Mouse (Mus musculus): ENCODE data around the gene Ptgfrn. TPM values are rescaled to one million over a fixed set of nuclear protein-coding genes. Genes with fewer than 3 reads are reported as not detected.
A peak's percentile ranks its signal among the peaks of the same experiment; 100 is the strongest.

Ptgfrn gene
- polyA plus RNA-seq, 1 experiment from 2014 or later = 3.6 TPM

- Histone ChIP-seq H3K27ac (no peak overlapping the region), H3K9ac (no peak overlapping the region), H3K4me2 (replicated peaks) (no peak overlapping the region), H3K27me3 (ENCODE audit: control insufficient read depth, insufficient read depth, low read length) (no peaks in the 10 kb centered on the region), H3K4me3 (replicated peaks; ENCODE audit: low read length) (no peak overlapping the region), H3K4me1 (replicated peaks; ENCODE audit: control insufficient read depth, insufficient read depth, low read length) (peaks cover 21% of the 10 kb centered on the region), H3K36me3 (replicated peaks; ENCODE audit: control insufficient read depth, insufficient read depth) (no peaks in the 10 kb centered on the region), H3K9me3 (ENCODE audit: control insufficient read depth, low read length) (0 out of 2 replicates have a peak, but pooled peaks cover 3% of the 10 kb centered on the region)
- WGBS = 86% methylated on average over 8 of the region's 8 CpGs
- ATAC-seq (ENCODE audit: low FRiP score) (no peak), DNase-seq (ENCODE audit: low spot score) (no peak)
These were observed 31.8 kb upstream of the Ptgfrn start for GRCm38 (mm10) chr3:101141864-101142263.

- H3K27ac ChIP-seq = no peak overlapping the region
- H3K4me2 ChIP-seq (replicated peaks) = no peak overlapping the region
- 84% methylated on average over 7 of the region's 7 CpGs for WGBS
- H3K9me3 ChIP-seq (ENCODE audit: control insufficient read depth, low read length) = 0 out of 2 replicates have a peak, but pooled peaks cover 3% of the 10 kb centered on the region
- peaks cover 11% of the 10 kb centered on the region for H3K4me1 ChIP-seq (replicated peaks; ENCODE audit: control insufficient read depth, insufficient read depth, low read length)
- no peaks in the 10 kb centered on the region for H3K36me3 ChIP-seq (replicated peaks; ENCODE audit: control insufficient read depth, insufficient read depth)
- ATAC-seq (ENCODE audit: low FRiP score) (no peak), DNase-seq (ENCODE audit: low spot score) (no peak)
- no peak overlapping the region for H3K9ac ChIP-seq
- H3K4me3 ChIP-seq (replicated peaks; ENCODE audit: low read length) = no peak overlapping the region
- no peaks in the 10 kb centered on the region for H3K27me3 ChIP-seq (ENCODE audit: control insufficient read depth, insufficient read depth, low read length)
These were observed 29.9 kb upstream of the Ptgfrn start for GRCm38 (mm10) chr3:101139958-101140357.

- H3K36me3 ChIP-seq (replicated peaks; ENCODE audit: control insufficient read depth, insufficient read depth) = no peaks in the 10 kb centered on the region
- WGBS = 45% methylated on average over 11 of the region's 11 CpGs
- H3K4me1 ChIP-seq (replicated peaks; ENCODE audit: control insufficient read depth, insufficient read depth, low read length) = 0 out of 2 replicates have a peak, but pooled peaks cover 5% of the 10 kb centered on the region
- H3K9ac ChIP-seq = no peak overlapping the region
- no peaks in the 10 kb centered on the region for H3K27me3 ChIP-seq (ENCODE audit: control insufficient read depth, insufficient read depth, low read length)
- H3K4me3 ChIP-seq (replicated peaks; ENCODE audit: low read length) = no peak overlapping the region
- H3K4me2 ChIP-seq (replicated peaks) = no peak overlapping the region
- ATAC-seq (ENCODE audit: low FRiP score) = no peak
- H3K27ac ChIP-seq = no peak overlapping the region
- 0 out of 2 replicates have a peak, but pooled peaks cover 3% of the 10 kb centered on the region for H3K9me3 ChIP-seq (ENCODE audit: control insufficient read depth, low read length)
- no peak for DNase-seq (ENCODE audit: low spot score)
These were observed 26.4 kb upstream of the Ptgfrn start for GRCm38 (mm10) chr3:101136483-101136882.

- H3K27ac ChIP-seq = no peak overlapping the region
- no peak overlapping the region for H3K4me3 ChIP-seq (replicated peaks; ENCODE audit: low read length)
- 95% methylated on average over 9 of the region's 9 CpGs for WGBS
- H3K4me1 ChIP-seq (replicated peaks; ENCODE audit: control insufficient read depth, insufficient read depth, low read length) = 0 out of 2 replicates have a peak, but pooled peaks cover 5% of the 10 kb centered on the region
- H3K9me3 ChIP-seq (ENCODE audit: control insufficient read depth, low read length) = 0 out of 2 replicates have a peak, but pooled peaks cover 3% of the 10 kb centered on the region
- H3K27me3 ChIP-seq (ENCODE audit: control insufficient read depth, insufficient read depth, low read length) = no peaks in the 10 kb centered on the region
- H3K4me2 ChIP-seq (replicated peaks) = no peak overlapping the region
- ATAC-seq (ENCODE audit: low FRiP score) (no peak), DNase-seq (ENCODE audit: low spot score) (no peak)
- no peaks in the 10 kb centered on the region for H3K36me3 ChIP-seq (replicated peaks; ENCODE audit: control insufficient read depth, insufficient read depth)
- H3K9ac ChIP-seq = no peak overlapping the region
These were observed 24.8 kb upstream of the Ptgfrn start for GRCm38 (mm10) chr3:101134861-101135260.

- Histone ChIP-seq H3K9ac (no peak overlapping the region), H3K9me3 (ENCODE audit: control insufficient read depth, low read length) (0 out of 2 replicates have a peak, but pooled peaks cover 3% of the 10 kb centered on the region), H3K4me2 (replicated peaks) (no peak overlapping the region), H3K36me3 (replicated peaks; ENCODE audit: control insufficient read depth, insufficient read depth) (no peaks in the 10 kb centered on the region), H3K27me3 (ENCODE audit: control insufficient read depth, insufficient read depth, low read length) (no peaks in the 10 kb centered on the region), H3K27ac (no peak overlapping the region), H3K4me3 (replicated peaks; ENCODE audit: low read length) (no peak overlapping the region), H3K4me1 (replicated peaks; ENCODE audit: control insufficient read depth, insufficient read depth, low read length) (0 out of 2 replicates have a peak, but pooled peaks cover 5% of the 10 kb centered on the region)
- DNase-seq (ENCODE audit: low spot score) (no peak), ATAC-seq (ENCODE audit: low FRiP score) (no peak)
- WGBS = 94% methylated on average over 6 of the region's 6 CpGs
These were observed 22.9 kb upstream of the Ptgfrn start for GRCm38 (mm10) chr3:101132981-101133380.

GRCm38 (mm10) chr3:101131772-101132171, 21.7 kb upstream of the Ptgfrn start:
- ATAC-seq (ENCODE audit: low FRiP score) (no peak), DNase-seq (ENCODE audit: low spot score) (no peak)
- H3K4me2 ChIP-seq (replicated peaks) = no peak overlapping the region
- no peak overlapping the region for H3K9ac ChIP-seq
- 0 out of 2 replicates have a peak, but pooled peaks cover 5% of the 10 kb centered on the region for H3K4me1 ChIP-seq (replicated peaks; ENCODE audit: control insufficient read depth, insufficient read depth, low read length)
- no peaks in the 10 kb centered on the region for H3K9me3 ChIP-seq (ENCODE audit: control insufficient read depth, low read length)
- H3K4me3 ChIP-seq (replicated peaks; ENCODE audit: low read length) = no peak overlapping the region
- no peaks in the 10 kb centered on the region for H3K36me3 ChIP-seq (replicated peaks; ENCODE audit: control insufficient read depth, insufficient read depth)
- WGBS = 91% methylated on average over 5 of the region's 5 CpGs
- H3K27ac ChIP-seq = no peak overlapping the region
- no peaks in the 10 kb centered on the region for H3K27me3 ChIP-seq (ENCODE audit: control insufficient read depth, insufficient read depth, low read length)

- H3K4me3 ChIP-seq (replicated peaks; ENCODE audit: low read length) = no peak overlapping the region
- DNase-seq (ENCODE audit: low spot score) = no peak
- no peaks in the 10 kb centered on the region for H3K4me1 ChIP-seq (replicated peaks; ENCODE audit: control insufficient read depth, insufficient read depth, low read length)
- H3K4me2 ChIP-seq (replicated peaks) = peak overlapping the region; percentile 27
- no peaks in the 10 kb centered on the region for H3K9me3 ChIP-seq (ENCODE audit: control insufficient read depth, low read length)
- H3K36me3 ChIP-seq (replicated peaks; ENCODE audit: control insufficient read depth, insufficient read depth) = no peaks in the 10 kb centered on the region
- H3K27ac ChIP-seq = no peak overlapping the region
- no peak overlapping the region for H3K9ac ChIP-seq
- H3K27me3 ChIP-seq (ENCODE audit: control insufficient read depth, insufficient read depth, low read length) = no peaks in the 10 kb centered on the region
- ATAC-seq (ENCODE audit: low FRiP score) = no peak
- 3% methylated on average over 11 of the region's 11 CpGs for WGBS
These were observed 20.4 kb upstream of the Ptgfrn start for GRCm38 (mm10) chr3:101130526-101130925.

- ATAC-seq (ENCODE audit: low FRiP score) (no peak), DNase-seq (ENCODE audit: low spot score) (no peak)
- H3K9ac ChIP-seq = no peak overlapping the region
- no peaks in the 10 kb centered on the region for H3K27me3 ChIP-seq (ENCODE audit: control insufficient read depth, insufficient read depth, low read length)
- H3K4me1 ChIP-seq (replicated peaks; ENCODE audit: control insufficient read depth, insufficient read depth, low read length) = no peaks in the 10 kb centered on the region
- H3K4me2 ChIP-seq (replicated peaks) = no peak overlapping the region
- H3K4me3 ChIP-seq (replicated peaks; ENCODE audit: low read length) = no peak overlapping the region
- H3K9me3 ChIP-seq (ENCODE audit: control insufficient read depth, low read length) = no peaks in the 10 kb centered on the region
- 85% methylated on average over 3 of the region's 3 CpGs for WGBS
- no peak overlapping the region for H3K27ac ChIP-seq
- H3K36me3 ChIP-seq (replicated peaks; ENCODE audit: control insufficient read depth, insufficient read depth) = no peaks in the 10 kb centered on the region
These were observed 19.5 kb upstream of the Ptgfrn start for GRCm38 (mm10) chr3:101129620-101130019.

- H3K9me3 ChIP-seq (ENCODE audit: control insufficient read depth, low read length) = no peaks in the 10 kb centered on the region
- ATAC-seq (ENCODE audit: low FRiP score) (no peak), DNase-seq (ENCODE audit: low spot score) (no peak)
- H3K27ac ChIP-seq = no peak overlapping the region
- no peaks in the 10 kb centered on the region for H3K4me1 ChIP-seq (replicated peaks; ENCODE audit: control insufficient read depth, insufficient read depth, low read length)
- H3K4me3 ChIP-seq (replicated peaks; ENCODE audit: low read length) = no peak overlapping the region
- no peak overlapping the region for H3K4me2 ChIP-seq (replicated peaks)
- no peaks in the 10 kb centered on the region for H3K27me3 ChIP-seq (ENCODE audit: control insufficient read depth, insufficient read depth, low read length)
- no peaks in the 10 kb centered on the region for H3K36me3 ChIP-seq (replicated peaks; ENCODE audit: control insufficient read depth, insufficient read depth)
- H3K9ac ChIP-seq = no peak overlapping the region
These were observed 19.0 kb upstream of the Ptgfrn start for GRCm38 (mm10) chr3:101129090-101129489.

GRCm38 (mm10) chr3:101127766-101128165, 17.7 kb upstream of the Ptgfrn start:
- no peak overlapping the region for H3K4me2 ChIP-seq (replicated peaks)
- no peak overlapping the region for H3K9ac ChIP-seq
- 78% methylated on average over 2 of the region's 2 CpGs for WGBS
- DNase-seq (ENCODE audit: low spot score) (no peak), ATAC-seq (ENCODE audit: low FRiP score) (no peak)
- no peaks in the 10 kb centered on the region for H3K9me3 ChIP-seq (ENCODE audit: control insufficient read depth, low read length)
- H3K4me3 ChIP-seq (replicated peaks; ENCODE audit: low read length) = no peak overlapping the region
- H3K36me3 ChIP-seq (replicated peaks; ENCODE audit: control insufficient read depth, insufficient read depth) = no peaks in the 10 kb centered on the region
- H3K27ac ChIP-seq = no peak overlapping the region
- no peaks in the 10 kb centered on the region for H3K27me3 ChIP-seq (ENCODE audit: control insufficient read depth, insufficient read depth, low read length)
- no peaks in the 10 kb centered on the region for H3K4me1 ChIP-seq (replicated peaks; ENCODE audit: control insufficient read depth, insufficient read depth, low read length)
